In genomic region chr11:119919897-119920296, GRCm38 (mm10) we compare ENCODE assay signal across 8 mouse cellular contexts. TPM values are rescaled to one million over a fixed set of nuclear protein-coding genes. Genes with fewer than 3 reads are reported as not detected.
DNase-seq lines count a peak whose midpoint lies in the region; ATAC-seq lines count a peak whose summit lies in the region.
"Had no signal": no experiment of that assay in that cellular context is flagged by ENCODE, and none has a peak within 500 bp of the region (broad histone marks: within the 10 kb centered on the region; RNA-seq: fewer than 3 reads in every experiment).

No protein-coding gene starts in this region.

- no peaks in the 10 kb centered on the region for H3K9me3 ChIP-seq in limb, embryonic 15.5 days
- H3K9me3 ChIP-seq: neural tube, embryonic 13.5 days had no signal

- 59% methylated on average over 8 of the region's 8 CpGs for WGBS in limb, embryonic 15.5 days

- H3K4me2 ChIP-seq in limb, embryonic 15.5 days = no peak overlapping the region
- H3K4me2 ChIP-seq: neural tube, embryonic 13.5 days had no signal

- H3K27me3 ChIP-seq in limb, embryonic 15.5 days = no peaks in the 10 kb centered on the region
- H3K27me3 ChIP-seq: neural tube, embryonic 13.5 days had no signal

- no peak overlapping the region for H3K9ac ChIP-seq in limb, embryonic 15.5 days
- H3K9ac ChIP-seq: neural tube, embryonic 13.5 days had no signal

- peak; percentile 70 for ATAC-seq in granulocyte monocyte progenitor cell, adult 5-6 weeks (replicated peaks; ENCODE audit: poor library complexity, severe bottlenecking)
- no peak for ATAC-seq in limb, embryonic 15.5 days (ENCODE audit: insufficient number of reproducible peaks, low FRiP score, low TSS enrichment, low read depth)

- peaks cover 51% of the 10 kb centered on the region for H3K36me3 ChIP-seq in limb, embryonic 15.5 days

- peak; percentile 74 for DNase-seq in ovary, postnatal 14 days (ENCODE audit: low spot score)
- DNase-seq in ovary, adult 18-20 months (ENCODE audit: low spot score) = no peak
- peak; percentile 81 for DNase-seq in R1 (ENCODE audit: low read depth, low spot score)
- DNase-seq in cerebellum, adult 9-10 months = peak; percentile 80
- DNase-seq in retina, postnatal 7 days (ENCODE audit: low read depth, low spot score) = peak; percentile 49

- H3K4me1 ChIP-seq in limb, embryonic 15.5 days = peaks cover 16% of the 10 kb centered on the region

- H3K4me3 ChIP-seq in limb, embryonic 15.5 days = no peak overlapping the region
- H3K4me3 ChIP-seq: neural tube, embryonic 13.5 days had no signal

- 0 out of 2 replicates have a peak overlapping the region, but pooled peaks have one; percentile 2 for H3K27ac ChIP-seq in limb, embryonic 15.5 days
- H3K27ac ChIP-seq: neural tube, embryonic 13.5 days had no signal

RNA-seq across cellular contexts. Expression of gene Chmp6, which starts 6.7 kb away (rescaled TPM):
- total RNA-seq in granulocyte monocyte progenitor cell, adult 5-6 weeks (2014; fragmentation: Nextera tagmentation) = 15.9 and 18.0 TPM in 2 replicates
- total RNA-seq in granulocyte monocyte progenitor cell, adult 5-6 weeks (2017) = 60.8 and 73.0 TPM in 2 replicates
- polyA plus RNA-seq in limb, embryonic 15.5 days (2015; fragmentation: Nextera tagmentation; extraction: Ambion mirVana) = 97.2 and 101 TPM in 2 replicates

RNA-seq across cellular contexts. Expression of gene Baiap2, which starts 22.7 kb away (rescaled TPM):
- 8.0 and 10.6 TPM in 2 replicates for total RNA-seq in granulocyte monocyte progenitor cell, adult 5-6 weeks (2014; fragmentation: Nextera tagmentation)
- total RNA-seq in granulocyte monocyte progenitor cell, adult 5-6 weeks (2017) = 5.9 and 23.5 TPM in 2 replicates
- polyA plus RNA-seq in limb, embryonic 15.5 days (2015; fragmentation: Nextera tagmentation; extraction: Ambion mirVana) = 40.2 and 41.9 TPM in 2 replicates
